Mouse (Mus musculus) heart, embryonic 16.5 days (tissue): ENCODE measurements around the gene Hes6. TPM values are rescaled to one million over a fixed set of nuclear protein-coding genes. Genes with fewer than 3 reads are reported as not detected.

ENCODE experiments used
- ATAC-seq: fragments of 200-750 bp; cut with Nextera tagmentation; replicated peaks from 2 replicates; pipeline ENCODE4 v1.8.0; 2017; ENCODE audit warnings: moderate number of reproducible peaks; ENCODE audit not compliant: insufficient read depth, low FRiP score; ENCODE audit errors: extremely low read depth
- H3K27ac ChIP-seq: fragments of 300-500 bp; sonication (generic); 2 replicates; pipeline ENCODE4 v1.5.1; 2014; ENCODE audit warnings: mild to moderate bottlenecking, low read length, control low read depth, moderate library complexity
- H3K27me3 ChIP-seq: fragments of 300-500 bp; sonication (generic); 2 replicates; pipeline ENCODE4 v1.6.1; 2014; ENCODE audit warnings: low read length, mixed read lengths; ENCODE audit not compliant: control insufficient read depth, insufficient read depth
- H3K36me3 ChIP-seq: fragments of 300-500 bp; sonication (generic); 2 replicates; pipeline ENCODE4 v1.6.1; 2014; ENCODE audit not compliant: control insufficient read depth, insufficient read depth
- H3K4me1 ChIP-seq: fragments of 300-500 bp; sonication (generic); 2 replicates; pipeline ENCODE4 v1.6.1; 2014; ENCODE audit warnings: low read length, mixed read lengths; ENCODE audit not compliant: control insufficient read depth, insufficient read depth
- H3K4me2 ChIP-seq: fragments of 300-500 bp; sonication (generic); 2 replicates; pipeline ENCODE4 v1.6.1; 2014; ENCODE audit warnings: low read depth, mild to moderate bottlenecking, control low read depth, low read length
- H3K4me3 ChIP-seq: fragments of 300-500 bp; sonication (generic); 2 replicates; pipeline ENCODE4 v1.5.1; 2014; ENCODE audit warnings: mild to moderate bottlenecking, control low read depth, low read length
- H3K9ac ChIP-seq: fragments of 300-500 bp; sonication (generic); 2 replicates; pipeline ENCODE4 v1.6.1; 2014; ENCODE audit warnings: low read length, control low read depth
- H3K9me3 ChIP-seq: fragments of 300-500 bp; sonication (generic); replicated peaks from 2 replicates; pipeline ENCODE4 v1.6.1; 2016; ENCODE audit warnings: low read length; ENCODE audit not compliant: control insufficient read depth
- WGBS: fragments of 180-500 bp; shearing (Covaris S2); extraction: QIAGEN DNeasy Blood & Tissue Kit; methylation state at CpG from one replicate; pipeline ENCODE4 v1.1.7; 2014; 5-methylcytosine and 5-hydroxymethylcytosine counted together
- polyA plus RNA-seq: library from polyadenylated mRNA; unstranded; fragments of >200 nt; fragmentation: Nextera tagmentation; extraction: Ambion mirVana; gene quantifications from 2 replicates; pipeline ENCODE4 v1.2.1, GENCODE M21; 2015

The Hes6 gene
- polyA plus RNA-seq: 105 and 117 TPM in 2 replicates

- peak within 1 kb of the TSS; percentile 81 for H3K9ac ChIP-seq
- under 1% methylated on average over 29 of the region's 39 CpGs for WGBS
- H3K4me1 ChIP-seq: peaks cover 22% of the 10 kb centered on the region
- no peaks in the 10 kb centered on the region for H3K9me3 ChIP-seq
- peak; percentile 57 for ATAC-seq
- peak within 1 kb of the TSS; percentile 97 for H3K27ac ChIP-seq
- H3K27me3 ChIP-seq: no peaks in the 10 kb centered on the region
- peaks cover 12% of the 10 kb centered on the region for H3K36me3 ChIP-seq
- H3K4me3 ChIP-seq: peak within 1 kb of the TSS; percentile 86
- H3K4me2 ChIP-seq: peak within 1 kb of the TSS; percentile 97
Measured at GRCm38 (mm10) chr1:91413898-91414594, at the start of gene Hes6. Hes6 (minus strand) TSS chr1:91414038.

GRCm38 (mm10) chr1:91463336-91463995 lies 49.6 kb upstream of the Hes6 start:
- 90% methylated on average over 13 of the region's 13 CpGs for WGBS
- no peak overlapping the region for H3K4me2 ChIP-seq
- H3K4me3 ChIP-seq: no peak overlapping the region
- H3K4me1 ChIP-seq: peaks cover 14% of the 10 kb centered on the region
- no peaks in the 10 kb centered on the region for H3K27me3 ChIP-seq
- H3K9me3 ChIP-seq: no peaks in the 10 kb centered on the region
- H3K36me3 ChIP-seq: no peaks in the 10 kb centered on the region
- no peak overlapping the region for H3K9ac ChIP-seq
- no peak overlapping the region for H3K27ac ChIP-seq
- ATAC-seq: no peak

GRCm38 (mm10) chr1:91460564-91460963 lies 46.7 kb upstream of the Hes6 start:
- Histone ChIP-seq H3K4me2 (no peak overlapping the region), H3K9ac (no peak overlapping the region), H3K4me1 (peaks cover 36% of the 10 kb centered on the region), H3K4me3 (no peak overlapping the region), H3K36me3 (no peaks in the 10 kb centered on the region), H3K27me3 (no peaks in the 10 kb centered on the region), H3K27ac (no peak overlapping the region), H3K9me3 (no peaks in the 10 kb centered on the region)
- 56% methylated on average over 4 of the region's 4 CpGs for WGBS
- no peak for ATAC-seq

- Histone ChIP-seq H3K9ac (peak overlapping the region; percentile 69), H3K4me1 (peaks cover 38% of the 10 kb centered on the region)
- 33% methylated on average over 7 of the region's 7 CpGs for WGBS
Measured at GRCm38 (mm10) chr1:91460069-91460468, 46.2 kb upstream of the Hes6 start.

GRCm38 (mm10) chr1:91459059-91459809 lies 45.4 kb upstream of the Hes6 start, which contains the start of gene Per2:
Per2 (minus strand) TSS chr1:91459324.
- H3K4me1 ChIP-seq: peaks cover 43% of the 10 kb centered on the region
- ATAC-seq: peak; percentile 97
- no peaks in the 10 kb centered on the region for H3K9me3 ChIP-seq
- under 1% methylated on average over 88 of the region's 91 CpGs for WGBS
- H3K4me2 ChIP-seq: peak within 1 kb of the TSS; percentile 84
- peak within 1 kb of the TSS; percentile 81 for H3K27ac ChIP-seq
- H3K36me3 ChIP-seq: no peaks in the 10 kb centered on the region
- H3K4me3 ChIP-seq: peak within 1 kb of the TSS; percentile 88
- no peaks in the 10 kb centered on the region for H3K27me3 ChIP-seq
- H3K9ac ChIP-seq: peak within 1 kb of the TSS; percentile 83

More at GRCm38 (mm10) chr1:91460069-91460468, 46.2 kb upstream of the Hes6 start:
- Histone ChIP-seq H3K4me3 (peak overlapping the region; percentile 88; the same call in 1 of the 2 replicates), H3K27me3 (no peaks in the 10 kb centered on the region), H3K36me3 (no peaks in the 10 kb centered on the region), H3K27ac (peak overlapping the region; percentile 66; the same call in 1 of the 2 replicates), H3K9me3 (no peaks in the 10 kb centered on the region), H3K4me2 (peak overlapping the region; percentile 76)
- ATAC-seq: no peak

- H3K4me1 ChIP-seq: peaks cover 51% of the 10 kb centered on the region
- 0 out of 2 replicates have a peak, but pooled peaks have one; percentile 2 for ATAC-seq
- peak overlapping the region; percentile 81 for H3K27ac ChIP-seq
- H3K27me3 ChIP-seq: no peaks in the 10 kb centered on the region
- H3K36me3 ChIP-seq: no peaks in the 10 kb centered on the region
- peak overlapping the region; percentile 83 for H3K9ac ChIP-seq
- H3K9me3 ChIP-seq: no peaks in the 10 kb centered on the region
- H3K4me3 ChIP-seq: peak overlapping the region; percentile 88
- WGBS: 7% methylated on average over 8 of the region's 8 CpGs
- peak overlapping the region; percentile 84 for H3K4me2 ChIP-seq
Measured at GRCm38 (mm10) chr1:91458223-91458861, 44.5 kb upstream of the Hes6 start.

GRCm38 (mm10) chr1:91457698-91458097 lies 43.9 kb upstream of the Hes6 start:
- Histone ChIP-seq H3K27ac (peak overlapping the region; percentile 44; the same call in 1 of the 2 replicates), H3K4me1 (peaks cover 51% of the 10 kb centered on the region), H3K27me3 (no peaks in the 10 kb centered on the region), H3K9me3 (no peaks in the 10 kb centered on the region), H3K4me2 (peak overlapping the region; percentile 84), H3K4me3 (peak overlapping the region; percentile 88), H3K36me3 (no peaks in the 10 kb centered on the region), H3K9ac (peak overlapping the region; percentile 83)
- ATAC-seq: no peak
- 59% methylated on average over 5 of the region's 5 CpGs for WGBS

GRCm38 (mm10) chr1:91457116-91457515 lies 43.3 kb upstream of the Hes6 start:
- Histone ChIP-seq H3K27me3 (no peaks in the 10 kb centered on the region), H3K27ac (peak overlapping the region; percentile 44; the same call in 1 of the 2 replicates), H3K9me3 (no peaks in the 10 kb centered on the region), H3K4me3 (no peak overlapping the region), H3K4me2 (peak overlapping the region; percentile 84; the same call in 1 of the 2 replicates), H3K4me1 (peaks cover 51% of the 10 kb centered on the region), H3K9ac (peak overlapping the region; percentile 32; the same call in 1 of the 2 replicates), H3K36me3 (no peaks in the 10 kb centered on the region)
- whole genome bisulfite sequencing: 88% methylated on average over 4 of the region's 4 CpGs
- ATAC-seq: no peak
